Mouse (Mus musculus) midbrain, embryonic 12.5 days (tissue): ENCODE data around the gene Vwc2. TPM values are rescaled to one million over a fixed set of nuclear protein-coding genes. Genes with fewer than 3 reads are reported as not detected.
A peak's percentile ranks its signal among the peaks of the same experiment; 100 is the strongest.

Experiments used
- ATAC-seq: fragments of 200-750 bp; cut with Nextera tagmentation; 2 replicates; pipeline ENCODE4 v1.8.0; 2017; ENCODE audit warnings: low read depth, moderate TSS enrichment, moderate library complexity; ENCODE audit not compliant: low FRiP score
- H3K27ac ChIP-seq: fragments of 300-500 bp; sonication (generic); replicated peaks from 2 replicates; pipeline ENCODE4 v1.5.1; 2016; ENCODE audit warnings: mild to moderate bottlenecking
- H3K27me3 ChIP-seq: fragments of 300-500 bp; sonication (generic); 2 replicates; pipeline ENCODE4 v1.6.1; 2016; ENCODE audit warnings: mild to moderate bottlenecking
- H3K36me3 ChIP-seq: fragments of 300-500 bp; sonication (generic); 2 replicates; pipeline ENCODE4 v1.6.1; 2016
- H3K4me1 ChIP-seq: fragments of 300-500 bp; sonication (generic); 2 replicates; pipeline ENCODE4 v1.6.1; 2016
- H3K4me2 ChIP-seq: fragments of 300-500 bp; sonication (generic); replicated peaks from 2 replicates; pipeline ENCODE4 v1.6.1; 2016; ENCODE audit warnings: mild to moderate bottlenecking, moderate library complexity
- H3K4me3 ChIP-seq: fragments of 300-500 bp; sonication (generic); 2 replicates; pipeline ENCODE4 v1.5.1; 2016; ENCODE audit warnings: mild to moderate bottlenecking
- H3K9ac ChIP-seq: fragments of 300-500 bp; sonication (generic); replicated peaks from 2 replicates; pipeline ENCODE4 v1.6.1; 2016; ENCODE audit warnings: mild to moderate bottlenecking, moderate library complexity
- H3K9me3 ChIP-seq: fragments of 300-500 bp; sonication (generic); 2 replicates; pipeline ENCODE4 v1.6.1; 2016; ENCODE audit warnings: mild to moderate bottlenecking
- WGBS: fragments of 180-500 bp; shearing (Covaris S2); methylation state at CpG from one replicate; pipeline ENCODE4 v1.1.7; 2016; 5-methylcytosine and 5-hydroxymethylcytosine counted together
- polyA plus RNA-seq: library from polyadenylated mRNA; unstranded; fragments of >200 nt; fragmentation: Nextera tagmentation; extraction: Ambion mirVana; gene quantifications from 2 replicates; pipeline ENCODE4 v1.2.1, GENCODE M21; 2016

Gene Vwc2
- polyA plus RNA-seq, 1 experiment from 2014 or later = 2.4 TPM

DNA sequence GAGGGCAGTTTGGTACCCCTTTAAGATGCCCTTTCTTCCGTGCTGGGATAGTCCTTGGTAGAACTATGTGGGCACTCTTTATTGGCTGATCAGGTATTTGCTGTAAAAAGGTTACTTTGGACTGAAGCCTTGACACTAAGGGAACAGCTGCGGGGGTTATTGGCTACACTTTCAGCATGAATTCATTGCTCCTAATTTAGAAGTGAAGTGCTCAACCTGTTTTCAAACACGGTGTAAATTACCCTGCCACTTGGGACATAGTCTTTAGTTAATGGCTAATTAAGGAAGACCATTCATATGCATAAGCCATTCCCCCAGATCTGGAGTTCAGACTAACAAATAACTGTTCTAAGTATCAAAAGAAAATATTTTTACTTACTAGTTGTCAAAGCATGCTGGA is 2.7 kb downstream of the Vwc2 start:
- H3K4me3 ChIP-seq = peak overlapping the region; percentile 48
- H3K9ac ChIP-seq = 0 out of 2 replicates have a peak overlapping the region, but pooled peaks have one; percentile 24
- H3K9me3 ChIP-seq = no peaks in the 10 kb centered on the region
- H3K4me1 ChIP-seq = peaks cover 24% of the 10 kb centered on the region
- ATAC-seq = no peak
- WGBS = 6% methylated on average over 3 of the region's 3 CpGs
- H3K36me3 ChIP-seq = no peaks in the 10 kb centered on the region
- peaks cover 56% of the 10 kb centered on the region for H3K27me3 ChIP-seq
- H3K27ac ChIP-seq = no peak overlapping the region
- H3K4me2 ChIP-seq = peak overlapping the region; percentile 71

DNA sequence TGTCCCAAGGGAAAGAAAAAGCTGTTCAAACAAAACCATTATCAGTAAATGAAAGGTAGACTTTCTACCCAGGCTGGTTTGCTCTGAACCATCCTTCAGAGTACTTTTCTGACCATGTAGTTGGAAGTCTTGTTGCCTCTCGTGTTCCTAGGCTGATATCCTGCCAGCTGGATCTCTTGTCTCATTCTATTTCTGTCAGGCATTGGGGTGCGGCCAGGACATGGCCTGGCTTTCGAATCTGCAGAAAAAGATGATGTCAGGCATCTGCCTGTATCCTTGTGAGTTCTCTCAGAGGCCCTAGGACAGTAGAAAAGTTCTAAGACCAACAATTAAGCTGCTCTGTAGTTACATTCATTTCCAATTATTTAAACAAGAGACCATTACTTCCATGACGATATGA is 8.8 kb downstream of the Vwc2 start:
- Histone ChIP-seq H3K27ac (no peak overlapping the region), H3K9me3 (no peaks in the 10 kb centered on the region), H3K4me1 (no peaks in the 10 kb centered on the region), H3K4me3 (no peak overlapping the region), H3K27me3 (peaks cover 3% of the 10 kb centered on the region), H3K36me3 (no peaks in the 10 kb centered on the region), H3K9ac (no peak overlapping the region), H3K4me2 (no peak overlapping the region)
- WGBS = 79% methylated on average over 4 of the region's 4 CpGs
- ATAC-seq = no peak

- ATAC-seq = peak; percentile 87
- H3K27me3 ChIP-seq = no peaks in the 10 kb centered on the region
- no peaks in the 10 kb centered on the region for H3K4me1 ChIP-seq
- no peak overlapping the region for H3K27ac ChIP-seq
- H3K9me3 ChIP-seq = no peaks in the 10 kb centered on the region
- 60% methylated on average over 14 of the region's 14 CpGs for WGBS
- no peaks in the 10 kb centered on the region for H3K36me3 ChIP-seq
- no peak overlapping the region for H3K4me2 ChIP-seq
- H3K4me3 ChIP-seq = no peak overlapping the region
- no peak overlapping the region for H3K9ac ChIP-seq
These were observed 17.5 kb downstream of the Vwc2 start for GRCm38 (mm10) chr11:11131414-11132077.

DNA sequence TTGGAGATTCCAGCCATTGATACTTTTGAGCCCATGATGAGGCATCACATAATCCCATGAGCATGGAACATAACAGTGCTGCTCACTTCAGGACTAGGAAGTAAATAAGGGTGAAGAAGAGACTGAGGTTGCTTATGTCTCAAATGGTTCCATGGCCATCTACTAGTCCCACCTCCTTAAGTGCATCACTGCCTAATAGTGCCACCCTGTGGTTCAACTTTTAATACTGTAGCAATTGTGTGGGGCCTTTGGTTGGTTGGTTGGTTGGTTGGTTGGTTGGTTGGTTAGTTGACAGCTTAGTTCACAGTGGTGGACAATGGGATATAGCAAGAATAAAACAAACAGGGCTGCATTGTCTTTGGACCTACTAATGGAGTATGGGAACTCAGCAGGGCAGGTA is 26.6 kb downstream of the Vwc2 start:
- Histone ChIP-seq H3K27ac (no peak overlapping the region), H3K4me3 (no peak overlapping the region), H3K9ac (no peak overlapping the region), H3K9me3 (no peaks in the 10 kb centered on the region), H3K4me2 (no peak overlapping the region), H3K4me1 (no peaks in the 10 kb centered on the region), H3K36me3 (no peaks in the 10 kb centered on the region), H3K27me3 (no peaks in the 10 kb centered on the region)
- ATAC-seq = no peak

- H3K27ac ChIP-seq = no peak overlapping the region
- ATAC-seq = no peak
- no peaks in the 10 kb centered on the region for H3K36me3 ChIP-seq
- H3K4me2 ChIP-seq = no peak overlapping the region
- H3K4me3 ChIP-seq = no peak overlapping the region
- no peaks in the 10 kb centered on the region for H3K27me3 ChIP-seq
- 45% methylated on average over 1 of the region's 1 CpGs for WGBS
- H3K9me3 ChIP-seq = no peaks in the 10 kb centered on the region
- no peaks in the 10 kb centered on the region for H3K4me1 ChIP-seq
- no peak overlapping the region for H3K9ac ChIP-seq
These were observed 38.7 kb downstream of the Vwc2 start for GRCm38 (mm10) chr11:11152681-11153080.

DNA sequence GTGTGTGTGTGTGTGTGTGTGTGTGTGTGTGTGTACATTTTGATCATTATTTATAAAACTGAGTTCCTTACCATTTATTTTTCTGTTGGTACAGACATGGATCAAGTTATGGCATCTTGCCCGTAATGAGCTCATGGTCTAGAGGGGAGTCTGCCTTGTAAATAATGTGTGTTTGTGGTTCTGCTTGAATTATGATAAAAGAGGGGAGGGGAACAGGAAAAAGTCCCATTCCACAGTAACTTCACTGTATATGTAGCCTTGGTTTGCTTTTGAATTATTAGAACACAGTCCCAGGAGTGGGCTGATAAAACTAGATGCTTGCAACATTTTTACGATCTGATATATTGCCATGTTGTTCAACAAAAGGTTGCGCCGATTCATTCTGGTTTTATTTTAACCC is 57.4 kb downstream of the Vwc2 start:
- Histone ChIP-seq H3K9me3 (no peaks in the 10 kb centered on the region), H3K27ac (no peak overlapping the region), H3K27me3 (no peaks in the 10 kb centered on the region), H3K4me2 (no peak overlapping the region), H3K9ac (no peak overlapping the region), H3K4me3 (no peak overlapping the region), H3K4me1 (no peaks in the 10 kb centered on the region), H3K36me3 (no peaks in the 10 kb centered on the region)
- no peak for ATAC-seq
- WGBS = 95% methylated on average over 4 of the region's 4 CpGs

- H3K4me2 ChIP-seq = no peak overlapping the region
- 81% methylated on average over 2 of the region's 2 CpGs for WGBS
- ATAC-seq = no peak
- no peak overlapping the region for H3K27ac ChIP-seq
- H3K36me3 ChIP-seq = no peaks in the 10 kb centered on the region
- no peaks in the 10 kb centered on the region for H3K27me3 ChIP-seq
- no peak overlapping the region for H3K9ac ChIP-seq
- no peak overlapping the region for H3K4me3 ChIP-seq
- H3K9me3 ChIP-seq = no peaks in the 10 kb centered on the region
- no peaks in the 10 kb centered on the region for H3K4me1 ChIP-seq
These were observed 61.2 kb downstream of the Vwc2 start for GRCm38 (mm10) chr11:11175259-11175658.

DNA sequence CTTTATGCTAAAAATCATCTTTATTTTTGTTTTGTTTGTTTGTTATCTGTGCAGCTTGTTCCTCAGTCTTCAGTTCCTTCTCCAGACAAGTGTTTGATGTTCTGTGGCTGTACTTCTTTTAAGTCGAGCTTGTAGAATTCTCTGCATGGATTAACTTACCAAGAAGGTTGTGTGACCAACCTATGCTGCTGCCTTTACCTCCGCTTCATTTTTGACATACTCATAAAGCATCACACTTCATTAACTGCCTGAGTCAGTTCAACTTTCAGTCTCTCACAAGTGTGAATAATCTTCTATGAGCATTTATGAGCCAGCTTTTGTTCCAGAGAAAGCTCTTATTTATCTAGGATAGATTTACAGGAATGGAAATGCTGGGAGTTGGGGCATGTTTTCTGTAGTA is 68.7 kb downstream of the Vwc2 start:
- Histone ChIP-seq H3K9ac (no peak overlapping the region), H3K9me3 (no peaks in the 10 kb centered on the region), H3K27ac (no peak overlapping the region), H3K36me3 (no peaks in the 10 kb centered on the region), H3K4me1 (no peaks in the 10 kb centered on the region), H3K4me3 (no peak overlapping the region), H3K4me2 (no peak overlapping the region), H3K27me3 (no peaks in the 10 kb centered on the region)
- ATAC-seq = no peak
- 81% methylated on average over 2 of the region's 2 CpGs for WGBS

- Histone ChIP-seq H3K4me1 (no peaks in the 10 kb centered on the region), H3K4me2 (no peak overlapping the region), H3K36me3 (no peaks in the 10 kb centered on the region), H3K9me3 (no peaks in the 10 kb centered on the region), H3K9ac (no peak overlapping the region), H3K27ac (no peak overlapping the region), H3K4me3 (no peak overlapping the region), H3K27me3 (no peaks in the 10 kb centered on the region)
- ATAC-seq = 0 out of 2 replicates have a peak, but pooled peaks have one; percentile 54
- 28% methylated on average over 1 of the region's 1 CpGs for WGBS
These were observed 109.1 kb downstream of the Vwc2 start for GRCm38 (mm10) chr11:11223162-11223561.

DNA sequence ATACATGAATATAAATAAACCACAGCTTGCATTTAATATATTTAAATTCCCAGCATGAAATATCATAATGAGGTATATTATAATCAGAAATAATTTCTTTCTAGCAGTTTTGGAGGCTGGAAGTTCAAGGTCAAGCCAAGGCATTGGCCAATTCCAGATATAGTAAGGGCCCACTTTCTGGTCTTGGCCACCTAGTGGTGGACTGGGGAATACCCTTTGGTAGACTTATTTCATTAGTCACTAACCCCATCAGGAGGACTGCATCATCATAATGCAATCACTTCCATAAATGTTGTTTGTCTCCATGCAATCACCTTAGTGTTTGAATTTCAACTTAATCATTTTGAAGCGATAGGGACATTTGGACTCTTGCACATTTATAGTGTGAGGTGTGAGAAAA is 125.3 kb downstream of the Vwc2 start:
- H3K27me3 ChIP-seq = no peaks in the 10 kb centered on the region

DNA sequence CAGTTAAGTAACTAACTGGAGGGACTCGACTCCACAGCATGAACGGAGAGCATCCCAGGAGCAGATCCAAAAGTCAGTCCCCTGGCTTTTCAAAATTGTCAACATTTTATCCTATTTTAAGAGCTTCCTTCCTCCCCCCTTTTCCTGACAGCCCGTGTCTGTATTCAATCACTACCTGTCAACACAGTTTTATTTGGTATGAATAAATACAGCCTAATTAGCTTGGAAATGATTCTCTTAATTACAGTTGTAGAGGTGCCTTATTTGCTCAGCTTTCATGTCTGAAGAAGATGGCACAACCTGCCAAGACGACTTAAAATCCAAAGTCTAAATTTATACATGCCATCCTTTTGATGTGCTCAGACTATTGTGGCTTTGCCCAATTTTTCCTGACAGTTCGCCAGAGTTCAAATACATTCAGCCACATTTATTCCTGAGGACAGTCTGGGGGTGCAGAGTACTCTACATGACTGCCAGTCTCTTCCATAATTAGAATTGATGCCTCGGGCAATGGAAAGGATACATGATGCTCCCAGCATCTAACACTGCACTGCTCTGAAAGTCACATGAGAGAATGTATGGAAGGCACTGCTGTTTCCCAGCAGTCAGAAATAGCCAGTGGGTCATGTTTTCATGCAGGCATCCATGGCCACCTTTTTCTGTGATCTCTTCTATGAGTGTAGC is 128.8 kb downstream of the Vwc2 start:
- Histone ChIP-seq H3K27ac (no peak overlapping the region), H3K4me3 (no peak overlapping the region), H3K36me3 (no peaks in the 10 kb centered on the region), H3K9me3 (no peaks in the 10 kb centered on the region), H3K9ac (no peak overlapping the region), H3K4me2 (no peak overlapping the region), H3K4me1 (no peaks in the 10 kb centered on the region), H3K27me3 (no peaks in the 10 kb centered on the region)
- no peak for ATAC-seq
- WGBS = 75% methylated on average over 6 of the region's 6 CpGs

More for the DNA sequence above, 125.3 kb downstream of the Vwc2 start:
- H3K4me1 ChIP-seq = no peaks in the 10 kb centered on the region
- WGBS = 86% methylated on average over 1 of the region's 1 CpGs
- H3K4me2 ChIP-seq = no peak overlapping the region
- H3K36me3 ChIP-seq = no peaks in the 10 kb centered on the region
- no peaks in the 10 kb centered on the region for H3K9me3 ChIP-seq
- ATAC-seq = no peak; the same call in 1 of the 2 replicates
- H3K9ac ChIP-seq = no peak overlapping the region
- H3K4me3 ChIP-seq = no peak overlapping the region
- H3K27ac ChIP-seq = no peak overlapping the region

DNA sequence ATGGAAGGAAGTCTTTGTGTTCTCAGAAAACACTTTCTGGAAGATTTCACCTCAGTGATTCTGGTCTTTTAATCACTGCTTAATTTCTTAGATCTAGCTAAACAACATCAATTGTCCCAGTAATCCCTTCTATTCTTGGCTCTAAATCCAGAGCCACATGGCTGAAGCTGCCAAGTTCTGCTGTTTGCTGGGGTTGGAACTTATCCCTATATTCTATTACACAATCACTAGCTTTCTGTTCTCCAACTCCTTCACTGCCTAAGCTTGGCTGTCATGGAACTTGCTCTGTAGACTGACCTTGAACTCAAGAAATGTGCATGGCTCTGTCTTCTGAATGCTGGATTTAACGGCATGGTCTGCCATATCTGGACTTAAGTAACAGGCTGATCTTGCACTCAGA is 143.3 kb downstream of the Vwc2 start:
- Histone ChIP-seq H3K27me3 (no peaks in the 10 kb centered on the region), H3K4me2 (no peak overlapping the region), H3K9me3 (no peaks in the 10 kb centered on the region), H3K27ac (no peak overlapping the region), H3K4me1 (no peaks in the 10 kb centered on the region), H3K36me3 (no peaks in the 10 kb centered on the region), H3K4me3 (no peak overlapping the region), H3K9ac (no peak overlapping the region)
- ATAC-seq = no peak
- 94% methylated on average over 1 of the region's 1 CpGs for WGBS

DNA sequence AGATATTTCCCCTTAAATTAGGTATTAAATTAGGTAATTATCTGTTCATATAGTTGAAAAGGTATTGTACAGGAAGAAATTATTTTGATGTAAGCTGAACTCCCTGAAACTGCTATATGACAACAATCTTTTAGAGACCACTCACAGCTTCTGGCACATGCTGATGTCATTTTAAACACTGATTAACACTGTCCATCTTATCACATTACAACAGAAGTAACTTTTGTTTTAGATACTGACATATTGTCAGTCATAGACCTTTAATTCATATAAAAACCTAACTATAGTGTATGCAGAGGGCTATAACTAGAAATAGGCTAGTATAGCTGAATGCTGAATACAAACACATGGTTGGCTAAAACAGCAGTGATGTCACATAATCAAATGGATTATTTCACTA is 166.1 kb downstream of the Vwc2 start:
- H3K9ac ChIP-seq = no peak overlapping the region
- no peaks in the 10 kb centered on the region for H3K27me3 ChIP-seq
- no peak overlapping the region for H3K4me3 ChIP-seq
- H3K27ac ChIP-seq = no peak overlapping the region
- no peak overlapping the region for H3K4me2 ChIP-seq
- no peaks in the 10 kb centered on the region for H3K36me3 ChIP-seq
- H3K9me3 ChIP-seq = no peaks in the 10 kb centered on the region
- ATAC-seq = no peak
- H3K4me1 ChIP-seq = no peaks in the 10 kb centered on the region
